Mouse (Mus musculus) natural killer cell, adult 2 months (primary cell): ENCODE measurements around the gene Trim44.

Experiments used
- DNase-seq, 2 experiments: peaks; one replicate each; pipeline ENCODE4 v3.0.0; 2022; ENCODE audit warnings: low spot score in 2 of 2

Trim44 gene

GRCm38 (mm10) chr2:102365983-102366545, 41.6 kb downstream of the Trim44 start:
- DNase-seq = no peak

DNA sequence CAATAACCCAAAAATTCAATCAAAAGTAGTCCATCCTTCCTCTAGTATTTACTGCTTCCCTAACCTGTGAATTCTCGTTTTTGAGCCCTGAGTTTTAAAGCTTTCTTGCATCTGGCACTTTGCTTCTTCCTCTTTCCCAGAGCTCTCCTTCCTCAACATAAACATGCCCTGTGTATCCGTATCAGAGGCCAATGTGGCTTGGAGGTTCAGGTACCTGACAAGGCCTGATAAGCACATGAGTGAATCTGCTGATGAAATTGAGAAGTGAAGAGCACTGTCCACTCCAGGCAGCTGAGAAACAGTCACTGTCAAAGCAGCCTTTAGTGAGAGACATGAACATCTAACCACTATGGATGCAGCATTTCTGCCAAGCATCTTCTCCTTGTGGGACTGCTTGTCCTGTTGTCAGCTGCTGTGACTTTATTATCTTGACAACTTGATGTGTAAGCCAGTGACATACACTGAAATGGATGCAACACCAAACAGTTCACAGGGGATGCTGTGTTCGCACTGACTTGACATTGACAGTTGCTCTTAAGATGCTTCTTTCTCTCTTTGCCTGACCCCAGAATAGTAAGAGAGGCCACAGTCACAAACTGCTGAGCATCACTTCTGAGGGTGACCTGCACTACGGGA, 42.9 kb downstream of the Trim44 start:
- DNase-seq = no peak

DNA sequence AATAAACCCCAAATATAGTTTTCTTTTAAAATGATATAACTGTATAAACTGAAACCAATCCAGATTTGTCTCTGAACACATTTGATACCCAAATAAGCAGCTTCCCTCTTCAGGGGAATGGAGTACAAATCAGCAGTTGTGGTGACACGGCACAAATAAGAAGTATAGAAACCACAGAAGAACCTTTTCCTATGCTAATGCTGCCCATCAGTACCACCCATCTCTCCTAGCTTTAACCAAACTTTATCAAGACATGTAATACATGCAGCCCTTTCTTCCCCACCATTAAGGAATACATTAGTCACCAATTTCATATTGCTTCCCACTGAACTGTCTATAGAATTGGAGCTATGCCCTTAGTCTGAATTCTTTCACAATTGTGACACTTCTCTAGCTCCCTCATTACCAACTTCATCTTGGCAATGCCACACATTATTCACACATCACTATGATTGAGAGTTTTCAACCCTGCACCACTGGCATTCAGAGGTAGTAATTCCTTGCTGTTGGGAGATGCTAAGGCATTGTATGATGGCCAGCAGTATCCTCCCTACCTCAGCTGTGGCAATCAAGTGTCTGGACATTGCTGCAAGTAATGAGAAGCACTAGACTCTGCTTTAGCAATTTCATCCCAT, 44.6 kb downstream of the Trim44 start:
- no peak for DNase-seq

DNA sequence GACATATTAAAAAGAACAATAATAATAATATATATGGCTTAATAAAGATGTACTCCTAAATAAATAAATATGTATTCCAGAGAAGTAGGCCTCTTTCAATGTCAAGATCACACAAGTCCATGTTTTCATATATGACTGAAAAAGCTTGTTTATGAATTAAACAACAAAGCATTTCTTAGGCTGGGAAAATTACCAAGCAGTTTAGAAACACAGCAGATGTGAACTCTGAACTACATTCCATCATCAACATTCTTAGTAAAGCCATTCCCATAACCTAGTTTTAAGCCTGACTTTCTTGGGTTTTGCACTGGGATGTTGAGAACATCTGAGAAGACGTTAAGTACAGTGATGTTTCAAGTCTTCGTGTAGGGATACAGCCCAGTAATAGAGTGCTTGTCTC, 45.4 kb downstream of the Trim44 start:
- no peak for DNase-seq

- no peak for DNase-seq
Observed at GRCm38 (mm10) chr2:102356879-102357695, 50.5 kb downstream of the Trim44 start.

DNA sequence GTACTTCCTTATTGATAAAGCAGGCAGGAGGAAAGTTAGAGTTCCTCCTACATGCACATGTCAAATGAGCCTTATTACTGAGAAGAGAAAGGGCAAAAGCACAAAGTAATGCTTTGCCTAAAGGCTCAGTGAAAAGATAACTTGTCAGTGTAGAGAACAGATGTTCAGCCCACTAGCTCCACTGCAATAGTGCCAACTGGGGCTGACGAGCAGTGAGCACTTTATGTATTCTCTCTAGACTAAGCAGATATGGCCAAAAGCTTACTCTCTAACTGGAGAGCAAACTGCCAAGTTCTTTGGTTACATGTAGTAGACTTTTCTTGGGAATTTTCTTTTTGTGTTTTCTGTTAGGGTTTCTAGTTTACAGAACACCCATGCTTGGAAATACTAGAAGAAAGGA, 53.6 kb downstream of the Trim44 start:
- no peak for DNase-seq

DNA sequence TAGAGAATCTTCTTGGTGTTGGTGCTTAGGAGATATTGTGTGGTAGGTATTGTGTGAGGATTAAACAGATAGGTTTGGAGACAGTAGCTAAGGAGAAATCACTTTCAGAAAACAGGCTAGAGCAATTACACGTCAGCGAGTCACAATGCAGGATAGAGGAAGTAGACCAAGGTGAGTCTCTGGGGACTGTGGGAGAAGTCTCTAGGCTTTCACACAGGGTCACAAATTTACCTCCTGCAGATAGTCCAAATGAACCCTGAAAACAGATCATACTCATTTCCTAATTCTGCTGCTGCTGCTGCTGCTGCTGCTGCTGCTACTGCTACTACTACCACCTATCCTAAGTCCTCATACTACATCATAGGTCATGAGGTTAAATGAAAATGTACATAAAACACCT, 66.2 kb downstream of the Trim44 start:
- peak in 1 of 2 experiments; percentile 46 for DNase-seq

DNA sequence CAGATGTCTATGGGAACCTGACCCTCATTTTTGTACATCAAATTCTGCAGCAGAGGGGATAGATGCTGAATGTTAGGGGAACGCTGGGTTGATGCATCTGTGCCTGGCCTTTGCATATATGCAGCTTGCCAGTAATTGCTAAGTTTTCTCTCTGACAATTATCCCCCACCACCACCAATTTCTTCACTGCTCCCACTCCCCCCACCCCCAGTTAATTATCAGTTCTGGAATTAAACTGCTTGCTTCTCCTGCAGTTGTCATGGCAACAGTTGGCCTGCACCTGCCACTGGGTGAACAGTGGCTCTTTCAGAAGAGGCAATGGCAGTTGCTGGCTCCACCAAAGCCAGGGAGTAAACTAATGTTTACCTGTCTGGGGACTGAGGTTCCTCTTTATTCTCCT, 70.8 kb downstream of the Trim44 start:
- DNase-seq = no peak

DNA sequence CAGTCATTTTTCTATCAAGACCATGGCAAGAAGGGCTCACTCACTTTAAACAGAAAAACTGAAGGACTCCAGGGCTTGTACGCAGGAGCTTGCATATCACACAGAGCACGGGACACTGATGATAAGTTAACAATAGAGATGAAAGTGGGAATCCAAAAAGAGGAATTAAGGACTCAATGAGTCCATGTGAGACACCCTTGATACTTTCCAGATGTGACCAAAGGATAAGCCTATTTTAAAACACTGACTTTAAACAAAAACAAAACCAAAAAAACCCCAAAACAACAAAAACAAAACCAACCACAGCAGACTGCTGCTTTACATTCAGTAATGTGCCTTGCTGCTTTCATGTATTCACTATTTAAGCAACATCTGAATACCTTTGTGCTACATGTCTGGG, 75.7 kb downstream of the Trim44 start:
- DNase-seq = no peak

DNA sequence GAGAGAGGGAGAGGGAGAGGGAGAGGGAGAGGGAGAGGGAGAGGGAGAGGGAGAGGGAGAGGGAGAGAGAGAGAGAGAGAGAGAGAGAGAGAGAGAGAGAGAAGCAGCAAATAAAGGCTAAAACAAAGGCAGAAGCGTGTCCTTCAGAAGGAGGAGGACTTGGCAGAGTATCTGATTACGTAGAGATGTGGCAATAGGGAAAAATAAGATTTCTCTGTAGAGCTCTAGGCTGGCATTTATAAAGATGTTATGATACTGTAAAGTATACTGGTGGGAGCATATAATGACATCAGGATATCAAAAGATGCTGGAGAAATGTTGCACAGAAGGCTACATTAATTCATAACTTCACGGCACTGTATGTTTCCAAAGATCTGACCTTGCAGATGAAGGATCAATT, 76.5 kb downstream of the Trim44 start:
- DNase-seq = no peak

GRCm38 (mm10) chr2:102325921-102326320, 81.7 kb downstream of the Trim44 start:
- DNase-seq = no peak

GRCm38 (mm10) chr2:102324336-102324735, 83.3 kb downstream of the Trim44 start:
- DNase-seq = no peak

DNA sequence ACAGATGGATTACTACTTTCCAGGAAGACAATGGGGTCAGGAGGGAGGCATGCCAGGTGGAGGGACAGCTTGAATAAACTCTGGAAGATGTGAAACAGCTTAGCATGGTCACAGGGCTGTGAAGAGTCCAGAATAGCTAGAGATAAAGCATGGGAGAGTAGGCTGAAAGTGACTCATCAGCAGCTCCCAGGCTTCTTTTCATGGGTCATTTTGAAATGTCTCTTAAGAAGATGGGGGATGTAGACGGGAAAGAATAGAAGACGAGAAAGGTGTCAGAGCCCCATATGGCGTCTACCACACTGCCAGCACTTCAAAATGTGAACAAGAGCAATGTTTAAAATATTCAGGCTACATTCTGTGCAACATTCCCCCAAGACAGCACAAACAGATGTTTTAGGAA, 91.1 kb downstream of the Trim44 start:
- no peak for DNase-seq

- DNase-seq = no peak
Observed at GRCm38 (mm10) chr2:102315153-102315552, 92.5 kb downstream of the Trim44 start.

- no peak for DNase-seq
Observed at GRCm38 (mm10) chr2:102314610-102315009, 93.0 kb downstream of the Trim44 start.

DNA sequence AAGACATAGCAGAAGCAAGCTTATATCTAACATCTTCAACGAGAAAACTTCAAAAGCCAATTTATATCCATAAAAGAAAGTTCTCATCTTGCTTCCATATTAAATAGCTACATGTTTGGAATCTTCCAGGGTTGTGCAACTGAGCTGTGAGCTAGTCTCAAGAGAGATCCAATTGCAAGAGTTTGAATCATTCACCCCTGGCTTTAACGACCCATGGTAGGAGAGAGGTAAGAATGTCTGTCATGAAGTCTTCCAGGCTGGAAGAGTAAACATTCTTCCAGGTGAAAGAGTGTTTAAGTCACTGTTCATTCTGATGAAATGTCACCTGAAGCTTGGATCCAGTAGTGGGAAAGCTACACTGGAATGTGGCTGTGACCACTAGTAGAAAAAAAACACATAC, 93.6 kb downstream of the Trim44 start:
- DNase-seq = no peak

DNA sequence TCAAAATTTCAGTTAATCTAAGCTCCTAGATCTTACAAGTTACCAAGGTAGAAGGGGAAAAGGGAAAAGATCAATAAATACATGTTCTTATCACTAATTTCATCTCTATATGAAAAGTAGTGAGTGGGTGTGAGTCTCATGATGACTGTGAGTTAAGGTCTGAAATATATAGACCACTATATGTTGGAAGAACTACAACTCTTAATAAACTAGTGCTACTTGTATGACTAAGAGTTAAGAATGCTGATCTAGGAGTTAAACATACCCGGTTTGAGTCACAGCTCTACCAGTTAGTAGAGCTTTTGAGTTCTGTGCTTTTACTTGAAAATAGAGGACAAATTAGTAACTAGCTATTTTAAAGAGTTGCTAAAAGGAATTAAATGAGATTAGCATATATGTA, 94.7 kb downstream of the Trim44 start:
- DNase-seq = no peak

DNA sequence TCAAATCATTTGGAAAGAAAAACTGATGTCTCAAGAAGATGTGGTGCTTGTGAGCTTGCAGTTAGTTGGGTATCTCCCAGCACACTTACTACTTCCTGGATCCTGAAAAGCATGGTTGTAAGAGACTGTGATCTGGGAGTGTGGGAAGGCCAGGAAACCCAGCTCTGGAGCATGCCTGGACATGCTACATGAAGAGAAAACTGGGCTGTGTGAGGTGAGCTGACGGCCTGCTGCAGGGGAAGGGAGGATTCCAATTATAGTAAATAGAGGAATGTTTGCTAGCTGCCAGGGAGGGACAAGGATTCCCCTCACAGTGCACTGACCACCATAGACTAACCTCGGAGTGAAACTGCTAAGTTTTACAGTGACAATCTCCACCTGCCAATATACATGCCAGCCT, 104.4 kb downstream of the Trim44 start:
- no peak for DNase-seq

GRCm38 (mm10) chr2:102302532-102302931, 105.1 kb downstream of the Trim44 start:
- DNase-seq = no peak

DNA sequence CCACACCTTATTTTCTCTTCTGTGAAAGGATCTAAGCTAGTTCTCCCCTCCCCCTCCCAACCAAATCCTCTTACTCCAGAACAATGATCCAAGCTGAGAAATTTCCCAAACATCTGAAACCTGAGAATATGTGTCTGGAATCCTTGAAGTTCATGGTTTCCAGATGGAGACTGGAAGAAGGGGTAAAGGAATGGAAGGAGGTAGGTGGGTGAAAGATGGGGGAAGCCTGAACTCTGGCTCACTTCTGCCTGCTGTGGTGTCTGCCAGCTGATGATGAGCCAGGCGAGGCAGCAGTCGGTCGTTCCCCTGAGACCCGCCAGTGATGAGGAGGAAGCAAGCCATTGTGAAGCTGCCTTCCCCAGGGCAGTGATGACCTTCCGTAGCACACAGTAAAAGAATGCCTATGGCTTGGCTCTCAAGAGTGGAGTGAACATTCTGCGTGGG, 112.8 kb downstream of the Trim44 start:
- peak in 1 of 2 experiments; percentile 3 for DNase-seq

DNA sequence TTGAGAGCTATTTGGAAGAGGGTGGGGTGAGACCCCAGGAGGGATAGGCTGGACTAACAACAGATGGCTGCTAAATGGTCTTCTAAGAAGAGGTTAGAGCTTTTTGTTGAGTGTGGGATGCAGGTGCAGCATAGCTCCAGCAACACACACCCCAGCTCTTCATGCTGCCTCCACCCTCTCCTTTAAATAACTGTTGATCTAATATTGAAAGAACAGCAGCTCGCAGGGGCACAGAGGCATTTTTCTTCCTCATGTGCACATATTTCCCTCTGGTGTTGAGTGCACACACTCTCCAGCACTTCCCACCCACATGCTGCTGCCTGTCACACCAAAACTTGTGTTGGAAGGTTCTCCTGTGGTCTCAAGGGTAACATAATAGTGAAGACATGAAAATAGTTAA, 114.4 kb downstream of the Trim44 start:
- no peak for DNase-seq

- DNase-seq = no peak
Observed at GRCm38 (mm10) chr2:102292051-102292450, 115.6 kb downstream of the Trim44 start.

GRCm38 (mm10) chr2:102291533-102291932, 116.1 kb downstream of the Trim44 start:
- no peak for DNase-seq
